Mouse (Mus musculus) G1E (cell line): ENCODE measurements around the gene Zeb2.

Experiments
- CTCF ChIP-seq: IDR thresholded peaks from 2 replicates; pipeline ENCODE4 v1.5.1; 2012; ENCODE audit warnings: low read depth, low read length, inconsistent platforms, mixed read lengths
- GATA1 ChIP-seq: IDR thresholded peaks from 2 replicates; pipeline ENCODE4 v1.6.1; 2012; ENCODE audit warnings: borderline replicate concordance, low read length, inconsistent platforms, mixed read lengths
- GATA2 ChIP-seq: IDR thresholded peaks from 2 replicates; pipeline ENCODE4 v1.6.1; 2012; ENCODE audit warnings: low read depth, low read length, inconsistent platforms, borderline replicate concordance
- POLR2AphosphoS5 ChIP-seq: IDR thresholded peaks from 2 replicates; pipeline ENCODE4 v1.6.1; 2012; ENCODE audit warnings: low read depth, low read length, inconsistent platforms; ENCODE audit not compliant: insufficient replicate concordance
- TAL1 ChIP-seq: conservative IDR thresholded peaks from 2 replicates; pipeline ENCODE4 v1.6.1; 2012; ENCODE audit warnings: low read depth, low read length, inconsistent platforms, mixed read lengths

DNA sequence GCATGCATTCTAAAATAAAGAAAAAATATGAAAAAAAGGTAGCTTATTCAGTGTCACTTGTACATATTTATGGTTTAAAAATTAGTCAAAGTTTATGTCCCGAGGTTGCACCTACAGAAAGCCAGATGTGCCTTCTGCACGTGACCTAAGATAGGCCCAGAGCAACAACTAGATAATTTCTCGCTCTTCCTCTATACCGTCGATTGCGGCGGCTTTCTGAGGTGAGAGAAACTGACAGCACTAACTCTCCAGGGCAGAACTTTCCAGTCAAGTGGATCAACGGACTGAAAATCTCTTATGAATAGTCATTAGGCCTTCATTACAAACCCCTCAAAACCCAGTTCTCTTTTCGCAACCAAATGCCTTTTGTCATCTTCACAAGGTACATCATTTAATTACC is 59.0 kb downstream of the Zeb2 start:
- TF ChIP-seq CTCF (no peak), GATA1 (no peak), GATA2 (no peak), POLR2AphosphoS5 (no peak), TAL1 (no peak)
